Mouse (Mus musculus) G1E (cell line): ENCODE data around the gene Shb.

Experiments used
- CTCF ChIP-seq: IDR thresholded peaks from 2 replicates; pipeline ENCODE4 v1.5.1; 2012; ENCODE audit warnings: low read depth, low read length, inconsistent platforms, mixed read lengths
- GATA1 ChIP-seq: IDR thresholded peaks from 2 replicates; pipeline ENCODE4 v1.6.1; 2012; ENCODE audit warnings: borderline replicate concordance, low read length, inconsistent platforms, mixed read lengths
- GATA2 ChIP-seq: IDR thresholded peaks from 2 replicates; pipeline ENCODE4 v1.6.1; 2012; ENCODE audit warnings: low read depth, low read length, inconsistent platforms, borderline replicate concordance
- POLR2AphosphoS5 ChIP-seq: IDR thresholded peaks from 2 replicates; pipeline ENCODE4 v1.6.1; 2012; ENCODE audit warnings: low read depth, low read length, inconsistent platforms; ENCODE audit not compliant: insufficient replicate concordance
- TAL1 ChIP-seq: conservative IDR thresholded peaks from 2 replicates; pipeline ENCODE4 v1.6.1; 2012; ENCODE audit warnings: low read depth, low read length, inconsistent platforms, mixed read lengths

DNA sequence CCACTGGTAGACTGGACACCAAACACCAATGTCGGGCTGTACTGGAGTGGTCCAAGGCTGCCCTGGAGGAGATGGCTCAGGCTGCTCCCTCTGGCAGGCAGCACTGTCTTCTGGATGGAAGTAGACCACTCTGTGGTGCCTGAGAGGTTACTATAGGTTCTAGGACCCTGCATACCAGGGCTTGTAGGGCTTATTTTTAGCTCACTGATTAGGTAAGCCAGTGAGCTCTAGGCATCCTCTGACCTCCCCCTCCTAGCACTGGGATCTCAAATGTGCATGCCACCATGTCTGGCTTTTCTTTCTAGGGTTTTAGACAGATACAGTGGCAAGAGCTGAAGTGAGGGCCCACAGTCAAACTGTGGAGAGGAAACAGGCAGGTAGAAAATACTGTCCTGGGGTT, 24.8 kb downstream of the Shb start:
- TF ChIP-seq CTCF, result no peak
- no peak for TF ChIP-seq POLR2AphosphoS5
- TF ChIP-seq TAL1, result no peak
- no peak for TF ChIP-seq GATA1
- TF ChIP-seq GATA2, result no peak
